Mouse (Mus musculus) ovary, adult 2 months (tissue): ENCODE measurements around the gene Tmem131. TPM values are rescaled to one million over a fixed set of nuclear protein-coding genes. Genes with fewer than 3 reads are reported as not detected.

Experiments used
- polyA plus RNA-seq: library from polyadenylated mRNA; depleted of rRNA; stranded (reverse); fragments of >200 nt; gene quantifications from 2 replicates; pipeline ENCODE4 v1.2.3, GENCODE M21; 2012; rRNA removed

The Tmem131 gene
- 19.1 and 27.6 TPM in 2 replicates for polyA plus RNA-seq

DNA sequence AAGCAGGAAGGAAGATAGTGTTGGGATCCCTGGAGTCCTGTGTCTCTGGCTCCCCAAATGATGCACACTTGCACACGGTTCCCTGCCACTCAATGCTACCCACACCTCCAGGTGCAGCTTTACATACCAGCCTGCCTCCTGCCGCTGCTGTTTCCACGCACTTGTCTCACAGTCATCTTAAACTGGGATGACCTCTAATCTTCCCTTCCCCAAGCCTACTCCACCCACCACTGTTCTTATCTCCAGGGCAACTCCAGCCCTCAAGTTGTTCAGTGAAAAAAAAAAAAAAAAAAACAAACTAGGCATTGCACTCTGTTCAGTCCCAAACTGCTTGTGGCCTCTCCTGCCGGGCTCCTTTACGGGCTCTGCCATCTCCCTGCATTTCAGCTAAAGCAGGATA is at the start of gene Tmem131:
Gene Tmem131 (minus strand): TSS at position 14 of the 400 bp plus-strand sequence.

DNA sequence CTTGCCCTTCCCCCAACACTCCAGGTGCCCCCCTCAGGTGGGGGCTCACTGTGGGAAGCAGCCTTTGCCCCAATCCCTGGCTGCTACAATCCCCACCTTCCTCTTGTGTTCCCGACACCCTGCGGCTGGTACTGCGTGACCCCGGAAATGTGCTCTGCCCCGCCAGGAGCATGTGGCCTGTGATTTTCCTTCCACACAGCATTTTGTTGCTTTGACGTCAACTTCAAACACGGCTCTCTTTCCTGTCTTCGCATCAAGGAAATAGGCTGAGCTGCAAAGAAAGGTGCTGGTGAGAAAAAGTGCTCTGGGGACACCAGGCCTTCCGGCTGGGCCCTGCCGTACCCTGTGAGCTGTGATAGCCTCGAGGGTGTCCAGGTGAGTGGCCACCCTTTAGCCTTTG is 181.9 kb downstream of the Tmem131 start, which contains the start of gene Zap70:
Gene Zap70 (plus strand): TSS at position 231 of the 400 bp plus-strand sequence.

Other genes starting within 250 kb of the Tmem131 start
- gene 4933424G06Rik, start 233.5 kb downstream of the Tmem131 start, polyA plus RNA-seq = not detected in 2 replicates
- 147 and 180 TPM in 2 replicates for gene Actr1b, start 229.2 kb downstream of the Tmem131 start, polyA plus RNA-seq
- 5.9 and 8.8 TPM in 2 replicates for gene Zap70, start 181.9 kb downstream of the Tmem131 start, polyA plus RNA-seq
- gene Vwa3b, start 82.9 kb upstream of the Tmem131 start, polyA plus RNA-seq = 1.2 and 1.7 TPM in 2 replicates